Mouse (Mus musculus) limb, embryonic 11.5 days (tissue): ENCODE data around the gene Ankdd1a. TPM values are rescaled to one million over a fixed set of nuclear protein-coding genes. Genes with fewer than 3 reads are reported as not detected.

Experiments used
- ATAC-seq: fragments of 200-750 bp; cut with Nextera tagmentation; 2 replicates; pipeline ENCODE4 v1.8.0; 2017; ENCODE audit warnings: low read depth; ENCODE audit not compliant: insufficient number of reproducible peaks, low FRiP score, low TSS enrichment
- DNase-seq: peaks from one replicate; pipeline ENCODE4 v3.0.0-alpha.2; 2015; ENCODE audit warnings: low spot score
- H3K27ac ChIP-seq: fragments of 300-500 bp; sonication (generic); replicated peaks from 2 replicates; pipeline ENCODE4 v1.5.1; 2014; ENCODE audit warnings: low read depth, mild to moderate bottlenecking, low read length
- H3K27me3 ChIP-seq: fragments of 300-500 bp; sonication (generic); 2 replicates; pipeline ENCODE4 v1.6.1; 2014; ENCODE audit warnings: mild to moderate bottlenecking, low read length, mixed read lengths; ENCODE audit not compliant: control insufficient read depth, insufficient read depth
- H3K36me3 ChIP-seq: fragments of 300-500 bp; sonication (generic); 2 replicates; pipeline ENCODE4 v1.6.1; 2014; ENCODE audit warnings: mild to moderate bottlenecking, low read length, moderate library complexity, mixed read lengths; ENCODE audit not compliant: control insufficient read depth, insufficient read depth
- H3K4me1 ChIP-seq: fragments of 300-500 bp; sonication (generic); 2 replicates; pipeline ENCODE4 v1.6.1; 2014; ENCODE audit warnings: low read length, mixed read lengths; ENCODE audit not compliant: control insufficient read depth, insufficient read depth
- H3K4me2 ChIP-seq: fragments of 300-500 bp; sonication (generic); 2 replicates; pipeline ENCODE4 v1.6.1; 2014; ENCODE audit warnings: low read depth, mild to moderate bottlenecking, moderate library complexity; ENCODE audit not compliant: severe bottlenecking
- H3K4me3 ChIP-seq: fragments of 300-500 bp; sonication (generic); 2 replicates; pipeline ENCODE4 v1.5.1; 2014; ENCODE audit warnings: low read depth, low read length
- H3K9ac ChIP-seq: fragments of 300-500 bp; sonication (generic); 2 replicates; pipeline ENCODE4 v1.6.1; 2014; ENCODE audit warnings: mild to moderate bottlenecking, low read length
- H3K9me3 ChIP-seq: fragments of 300-500 bp; sonication (generic); 2 replicates; pipeline ENCODE4 v1.6.1; 2016; ENCODE audit warnings: low read length; ENCODE audit not compliant: control insufficient read depth
- WGBS: fragments of 180-500 bp; shearing (Covaris S2); extraction: QIAGEN DNeasy Blood & Tissue Kit; methylation state at CpG from one replicate; pipeline ENCODE4 v1.1.7; 2014; 5-methylcytosine and 5-hydroxymethylcytosine counted together
- polyA plus RNA-seq: library from polyadenylated mRNA; unstranded; fragments of >200 nt; fragmentation: Nextera tagmentation; extraction: Ambion mirVana; gene quantifications from 2 replicates; pipeline ENCODE4 v1.2.1, GENCODE M21; 2014

Gene Ankdd1a
- polyA plus RNA-seq, 1 experiment from 2014 or later = not detected

GRCm38 (mm10) chr9:65458975-65459374 lies 61.0 kb downstream of the Ankdd1a start:
- no peaks in the 10 kb centered on the region for H3K36me3 ChIP-seq
- ATAC-seq (no peak), DNase-seq (no peak)
- peaks cover 9% of the 10 kb centered on the region; the same call in 1 of the 2 replicates for H3K4me1 ChIP-seq
- H3K9me3 ChIP-seq = no peaks in the 10 kb centered on the region
- no peak overlapping the region for H3K4me3 ChIP-seq
- WGBS = 87% methylated on average over 2 of the region's 2 CpGs
- no peak overlapping the region for H3K9ac ChIP-seq
- H3K27ac ChIP-seq = no peak overlapping the region
- no peak overlapping the region for H3K4me2 ChIP-seq
- H3K27me3 ChIP-seq = no peaks in the 10 kb centered on the region

DNA sequence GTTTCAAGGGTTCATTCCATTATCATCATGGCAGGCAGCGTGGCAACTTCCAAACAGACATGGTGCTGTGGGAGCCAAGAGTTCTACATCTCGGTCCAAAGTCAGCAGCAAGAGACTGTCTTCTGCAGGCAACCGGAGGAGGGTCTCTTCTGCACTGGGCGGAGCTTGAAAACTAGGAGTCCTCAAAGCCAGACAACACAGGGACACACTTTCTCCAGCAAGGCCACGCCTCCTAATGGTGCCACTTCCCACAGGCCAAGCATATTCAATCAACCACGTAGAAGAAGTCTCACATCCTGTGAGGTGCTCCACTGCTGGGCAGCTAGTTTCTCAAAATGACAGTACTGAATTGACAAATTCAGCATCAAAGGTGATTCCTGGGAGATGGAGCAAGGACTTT lies 72.0 kb downstream of the Ankdd1a start:
- no peak for DNase-seq
- no peak for ATAC-seq
- Histone ChIP-seq H3K36me3 (peaks cover 16% of the 10 kb centered on the region), H3K9me3 (no peaks in the 10 kb centered on the region), H3K4me3 (no peak overlapping the region), H3K27me3 (no peaks in the 10 kb centered on the region), H3K27ac (no peak overlapping the region), H3K4me2 (no peak overlapping the region), H3K4me1 (no peaks in the 10 kb centered on the region), H3K9ac (no peak overlapping the region)
- WGBS = 89% methylated on average over 6 of the region's 6 CpGs

DNA sequence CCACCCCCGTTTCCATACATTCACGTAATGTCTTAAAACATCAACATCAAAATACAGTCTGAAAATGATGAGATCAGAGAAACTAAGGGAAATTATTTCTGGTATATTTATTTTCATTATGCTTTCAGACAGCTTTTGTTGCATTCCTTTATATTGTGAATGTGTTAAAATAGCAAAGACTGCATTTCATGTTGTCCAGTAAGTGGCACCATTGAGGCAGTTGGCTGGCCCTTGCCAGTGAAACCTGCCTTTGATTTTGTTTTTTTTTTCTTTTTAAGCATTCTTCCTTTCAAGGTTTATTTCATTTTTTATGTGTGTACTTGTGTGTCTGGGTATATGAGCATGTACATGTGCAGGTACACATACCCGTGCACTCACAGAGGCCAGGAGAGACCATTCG lies 75.3 kb downstream of the Ankdd1a start:
- no peak overlapping the region for H3K27ac ChIP-seq
- H3K4me3 ChIP-seq = no peak overlapping the region
- H3K9me3 ChIP-seq = no peaks in the 10 kb centered on the region
- no peak overlapping the region for H3K4me2 ChIP-seq
- 94% methylated on average over 4 of the region's 4 CpGs for WGBS
- no peak overlapping the region for H3K9ac ChIP-seq
- DNase-seq = no peak
- H3K27me3 ChIP-seq = no peaks in the 10 kb centered on the region
- H3K36me3 ChIP-seq = peaks cover 12% of the 10 kb centered on the region
- no peaks in the 10 kb centered on the region for H3K4me1 ChIP-seq
- ATAC-seq = no peak

Other genes starting within 250 kb of the Ankdd1a start
- 54.1 and 59.1 TPM in 2 replicates for gene Clpx, start 225.9 kb downstream of the Ankdd1a start, polyA plus RNA-seq
- gene Pdcd7, start 174.1 kb downstream of the Ankdd1a start, polyA plus RNA-seq = 16.8 and 17.7 TPM in 2 replicates
- gene Ubap1l, start 159.2 kb downstream of the Ankdd1a start, polyA plus RNA-seq = 0.47 and 0.96 TPM in 2 replicates
- 0.64 and 1.0 TPM in 2 replicates for gene Kbtbd13, start 128.5 kb downstream of the Ankdd1a start, polyA plus RNA-seq
- gene Rasl12, start 121.7 kb downstream of the Ankdd1a start, polyA plus RNA-seq = 7.5 and 9.7 TPM in 2 replicates
- gene Slc51b, start 97.2 kb downstream of the Ankdd1a start, polyA plus RNA-seq = not detected in 2 replicates
- gene Mtfmt, start 84.4 kb downstream of the Ankdd1a start, polyA plus RNA-seq = 20.1 and 21.1 TPM in 2 replicates
- 114 and 121 TPM in 2 replicates for gene Spg21, start 59.2 kb downstream of the Ankdd1a start, polyA plus RNA-seq
- gene Plekho2, start 59.8 kb upstream of the Ankdd1a start, polyA plus RNA-seq = 12.2 and 12.5 TPM in 2 replicates
- 13.3 and 15.0 TPM in 2 replicates for gene Pif1, start 67.0 kb upstream of the Ankdd1a start, polyA plus RNA-seq
- 29.7 and 31.5 TPM in 2 replicates for gene Rbpms2, start 109.5 kb upstream of the Ankdd1a start, polyA plus RNA-seq
- gene Oaz2, start 147.8 kb upstream of the Ankdd1a start, polyA plus RNA-seq = 254 and 261 TPM in 2 replicates